Mouse (Mus musculus) MEL (cell line): ENCODE measurements at regions not wholly inside any gene's neighbourhood (a gene's known extent, or its start where the extent isn't known, plus 50 kb on each side); places are given as distances from the start of the nearest gene placed in this dataset.

ENCODE experiments used
- DNase-seq: peaks from one replicate; pipeline ENCODE4 v3.0.0; 2011; ENCODE audit warnings: low read depth, low spot score
- H3K27ac ChIP-seq: 2 replicates; pipeline ENCODE4 v1.5.1; 2012; ENCODE audit warnings: low read depth, mild to moderate bottlenecking, control low read depth, low read length, moderate library complexity; ENCODE audit not compliant: control insufficient read depth
- H3K27me3 ChIP-seq, 2 experiments: fragments of 150-350 bp in 1 of 2; sonication (generic) in 1 of 2; 2 replicates each; pipeline ENCODE4 v1.6.1; 2012; ENCODE audit warnings: low read length in 2 of 2, mild to moderate bottlenecking in 2 of 2, improper control_type of control experiment in 1 of 2, moderate library complexity in 1 of 2; ENCODE audit not compliant: insufficient read depth in 2 of 2, control insufficient read depth in 1 of 2
- H3K36me3 ChIP-seq, 2 experiments: 2 replicates each; pipeline ENCODE4 v1.6.1; 2012 to 2014; ENCODE audit warnings: low read length in 2 of 2, improper control_type of control experiment in 1 of 2, inconsistent platforms in 1 of 2, mild to moderate bottlenecking in 1 of 2; ENCODE audit not compliant: insufficient read depth in 2 of 2, control insufficient read depth in 1 of 2
- H3K4me1 ChIP-seq, 2 experiments: fragments of 150-350 bp in 1 of 2; sonication (generic) in 1 of 2; 2 replicates each; pipeline ENCODE4 v1.6.1; 2012; ENCODE audit warnings: low read length in 2 of 2, improper control_type of control experiment in 1 of 2, mild to moderate bottlenecking in 1 of 2; ENCODE audit not compliant: insufficient read depth in 2 of 2, control insufficient read depth in 1 of 2
- H3K4me3 ChIP-seq, 2 experiments: fragments of 150-350 bp in 1 of 2; sonication (generic) in 1 of 2; 2 replicates each; pipeline ENCODE4 v1.5.1; 2012; ENCODE audit warnings: low read depth in 2 of 2, low read length in 2 of 2, mild to moderate bottlenecking in 2 of 2, moderate library complexity in 2 of 2, control low read depth in 1 of 2, improper control_type of control experiment in 1 of 2; ENCODE audit not compliant: control insufficient read depth in 1 of 2, insufficient read depth in 1 of 2
- H3K79me2 ChIP-seq: 2 replicates; pipeline ENCODE4 v1.6.1; 2012; ENCODE audit warnings: mild to moderate bottlenecking, low read length, moderate library complexity; ENCODE audit not compliant: control insufficient read depth, poor library complexity, insufficient read depth
- H3K9ac ChIP-seq: 2 replicates; pipeline ENCODE4 v1.6.1; 2012; ENCODE audit warnings: low read depth, mild to moderate bottlenecking, control low read depth, low read length, moderate library complexity; ENCODE audit not compliant: control insufficient read depth, poor library complexity, severe bottlenecking
- H3K9me3 ChIP-seq: fragments of 150-350 bp; sonication (generic); replicated peaks from 2 replicates; pipeline ENCODE4 v1.6.1; 2012; ENCODE audit warnings: mild to moderate bottlenecking, low read length, improper control_type of control experiment, moderate library complexity; ENCODE audit not compliant: insufficient read depth
- CHD1 ChIP-seq: IDR thresholded peaks from 2 replicates; pipeline ENCODE4 v1.6.1; 2012; ENCODE audit warnings: low read depth, mild to moderate bottlenecking, inconsistent platforms, low read length, improper control_type of control experiment
- CHD2 ChIP-seq: IDR thresholded peaks from 2 replicates; pipeline ENCODE4 v1.6.1; 2011; ENCODE audit warnings: low read length, improper control_type of control experiment
- HCFC1 ChIP-seq: IDR thresholded peaks from 2 replicates; pipeline ENCODE4 v1.6.1; 2012; ENCODE audit warnings: low read depth, mild to moderate bottlenecking, inconsistent platforms, low read length, improper control_type of control experiment, moderate library complexity
- KAT2A ChIP-seq: conservative IDR thresholded peaks from 2 replicates; pipeline ENCODE4 v1.6.1; 2012; ENCODE audit warnings: low read depth, low read length, improper control_type of control experiment, inconsistent platforms
- MAFK ChIP-seq: IDR thresholded peaks from 2 replicates; pipeline ENCODE4 v1.6.1; 2011; ENCODE audit warnings: low read depth, mild to moderate bottlenecking, low read length, improper control_type of control experiment, borderline replicate concordance
- MEF2A ChIP-seq: IDR thresholded peaks from 2 replicates; pipeline ENCODE4 v1.6.1; 2014; ENCODE audit warnings: low read depth, mild to moderate bottlenecking, inconsistent platforms, low read length, improper control_type of control experiment; ENCODE audit not compliant: poor library complexity, insufficient replicate concordance, severe bottlenecking; ENCODE audit errors: extremely low read depth
- MXI1 ChIP-seq: IDR thresholded peaks from 2 replicates; pipeline ENCODE4 v1.6.1; 2011; ENCODE audit warnings: mild to moderate bottlenecking, low read depth, low read length, improper control_type of control experiment
- MYC ChIP-seq: IDR thresholded peaks from 2 replicates; pipeline ENCODE4 v1.6.1; 2011; ENCODE audit warnings: low read depth, mild to moderate bottlenecking, low read length, improper control_type of control experiment, moderate library complexity
- NELFE ChIP-seq: IDR thresholded peaks from 2 replicates; pipeline ENCODE4 v1.6.1; 2011; ENCODE audit warnings: low read depth, low read length, improper control_type of control experiment
- POLR2A ChIP-seq, 2 experiments: IDR thresholded peaks; 2 replicates each; pipeline ENCODE4 v1.6.1; 2011 to 2012; ENCODE audit warnings: low read length in 2 of 2, mild to moderate bottlenecking in 2 of 2, control low read depth in 1 of 2, improper control_type of control experiment in 1 of 2, low read depth in 1 of 2, moderate library complexity in 1 of 2; ENCODE audit not compliant: control insufficient read depth in 1 of 2, insufficient read depth in 1 of 2, poor library complexity in 1 of 2
- POLR2AphosphoS2 ChIP-seq: IDR thresholded peaks from 2 replicates; pipeline ENCODE4 v1.6.1; 2011; ENCODE audit warnings: low read length, improper control_type of control experiment
- POLR2AphosphoS5 ChIP-seq: IDR thresholded peaks from 2 replicates; pipeline ENCODE4 v1.6.1; 2012; ENCODE audit warnings: low read depth, borderline replicate concordance, mild to moderate bottlenecking, inconsistent platforms, low read length, moderate library complexity, mixed read lengths
- SIN3A ChIP-seq: IDR thresholded peaks from 2 replicates; pipeline ENCODE4 v1.6.1; 2012; ENCODE audit warnings: low read length, improper control_type of control experiment, inconsistent platforms
- TAL1 ChIP-seq: IDR thresholded peaks from 2 replicates; pipeline ENCODE4 v1.6.1; 2012; ENCODE audit warnings: mild to moderate bottlenecking, inconsistent platforms, low read length, moderate library complexity, mixed read lengths
- TCF12 ChIP-seq: IDR thresholded peaks from 2 replicates; pipeline ENCODE4 v1.6.1; 2014; ENCODE audit warnings: low read depth, mild to moderate bottlenecking, inconsistent platforms, low read length, improper control_type of control experiment, moderate library complexity
- USF1 ChIP-seq: IDR thresholded peaks from 2 replicates; pipeline ENCODE4 v1.6.1; 2014; ENCODE audit warnings: low read depth, mild to moderate bottlenecking, inconsistent platforms, low read length, improper control_type of control experiment, moderate library complexity
- ZMIZ1 ChIP-seq: IDR thresholded peaks from 2 replicates; pipeline ENCODE4 v1.6.1; 2012; ENCODE audit warnings: low read depth, mild to moderate bottlenecking, inconsistent platforms, low read length, improper control_type of control experiment, moderate library complexity
- ZNF384 ChIP-seq: IDR thresholded peaks from 2 replicates; pipeline ENCODE4 v1.6.1; 2012; ENCODE audit warnings: low read depth, mild to moderate bottlenecking, inconsistent platforms, low read length, improper control_type of control experiment

- Histone ChIP-seq H3K4me3 (no peak overlapping the region), H3K27ac (no peak overlapping the region), H3K9ac (no peak overlapping the region), H3K4me1 (no peaks in the 10 kb centered on the region), H3K36me3 (no peaks in the 10 kb centered on the region), H3K27me3 (peaks cover 0 to 1% of the 10 kb centered on the region in 2 experiments; a peak in 1 of 4 replicates), H3K9me3 (no peaks in the 10 kb centered on the region), H3K79me2 (no peaks in the 10 kb centered on the region)
- TF ChIP-seq POLR2A (IDR thresholded peaks at IDR 0.05; ENCODE audit: control insufficient read depth in 1 of 2, insufficient read depth in 1 of 2, low read depth in 1 of 2, low read length in 2 of 2, poor library complexity in 1 of 2) (no peak), MXI1 (no peak), POLR2AphosphoS2 (no peak), KAT2A (no peak), POLR2AphosphoS5 (no peak), SIN3A (no peak), ZNF384 (no peak), CHD2 (no peak), NELFE (no peak), MEF2A (no peak), TAL1 (no peak), MYC (no peak)
- no peak for DNase-seq
Observed at GRCm38 (mm10) chr14:104939961-104940360, 237.2 kb downstream of the Rbm26 start.

GRCm38 (mm10) chr14:104937083-104937864, 239.9 kb downstream of the Rbm26 start:
- Histone ChIP-seq H3K27me3 (no peaks in the 10 kb centered on the region; a peak in 1 of 4 replicates), H3K9me3 (no peaks in the 10 kb centered on the region), H3K27ac (no peak overlapping the region), H3K36me3 (no peaks in the 10 kb centered on the region), H3K9ac (no peak overlapping the region), H3K79me2 (no peaks in the 10 kb centered on the region), H3K4me1 (no peaks in the 10 kb centered on the region), H3K4me3 (no peak overlapping the region)
- DNase-seq, result no peak
- TF ChIP-seq CHD1 (no peak), USF1 (no peak), TCF12 (no peak), ZMIZ1 (no peak), HCFC1 (no peak), MAFK (no peak), NELFE (no peak)
